Mouse (Mus musculus) myocyte (in vitro differentiated cells): ENCODE measurements around the gene Ralgapa2.

ENCODE experiments used
- E2F4 ChIP-seq: IDR thresholded peaks from one replicate; pipeline ENCODE4 v1.6.1; 2011; ENCODE audit warnings: mild to moderate bottlenecking, control low read depth, moderate library complexity; ENCODE audit not compliant: insufficient read depth
- MAX ChIP-seq: IDR thresholded peaks from one replicate; pipeline ENCODE4 v1.6.1; 2011; ENCODE audit warnings: low read depth, mild to moderate bottlenecking, control low read depth
- POLR2A ChIP-seq: IDR thresholded peaks from one replicate; pipeline ENCODE4 v1.6.1; 2011; ENCODE audit warnings: low read depth, mild to moderate bottlenecking, control low read depth, moderate library complexity; ENCODE audit not compliant: insufficient read length
- POLR2AphosphoS2 ChIP-seq: IDR thresholded peaks from one replicate; pipeline ENCODE4 v1.6.1; 2011; ENCODE audit warnings: low read depth, control low read depth; ENCODE audit not compliant: insufficient read length

DNA sequence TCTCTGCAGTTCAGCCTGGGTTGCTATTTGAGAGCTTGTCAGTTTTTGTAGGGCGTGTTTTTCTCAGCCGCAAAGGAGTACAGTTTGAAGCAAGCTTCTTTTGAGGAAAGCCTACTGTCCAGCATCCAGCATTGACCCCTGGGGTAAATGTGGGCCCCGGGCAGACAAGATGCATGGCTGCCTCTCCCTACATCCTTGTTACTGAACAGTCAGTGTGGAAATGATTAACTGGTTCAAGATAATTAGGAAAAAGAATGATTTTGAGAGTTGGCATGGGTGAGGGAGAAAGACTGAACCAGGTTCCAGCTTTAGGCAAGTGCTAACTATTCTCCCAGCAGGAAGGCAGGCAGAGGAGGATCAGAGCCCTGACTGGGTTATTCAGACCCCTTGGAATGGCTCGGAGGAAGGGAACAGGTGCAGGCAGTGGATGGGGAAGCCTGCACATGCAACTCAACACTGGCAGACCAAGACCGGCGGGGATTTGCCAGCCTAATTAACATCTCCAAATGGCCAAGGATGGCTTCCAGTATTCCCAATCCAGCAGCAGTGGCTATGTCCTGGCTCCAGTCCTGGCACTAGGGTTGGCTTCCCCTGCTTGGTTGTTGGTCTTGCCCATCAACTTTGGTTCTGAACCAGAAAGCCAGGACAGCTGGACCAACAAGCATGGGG lies 261.8 kb downstream of the Ralgapa2 start:
- no peak for TF ChIP-seq POLR2AphosphoS2
- no peak for TF ChIP-seq POLR2A
- TF ChIP-seq E2F4: no peak
- TF ChIP-seq MAX: no peak
